Mouse (Mus musculus) thymus, postnatal 4 days (tissue): ENCODE data around the gene Ece1.
A peak's percentile ranks its signal among the peaks of the same experiment; 100 is the strongest.

Experiments used
- DNase-seq: peaks from one replicate; pipeline ENCODE4 v3.0.0; 2021

The Ece1 gene

GRCm38 (mm10) chr4:137887337-137887992, 25.4 kb downstream of the Ece1 start:
- DNase-seq: no peak

- no peak for DNase-seq
Measured at GRCm38 (mm10) chr4:137887993-137888388, 26.0 kb downstream of the Ece1 start.

- DNase-seq: peak; percentile 68
Measured at GRCm38 (mm10) chr4:137890596-137890995, 28.6 kb downstream of the Ece1 start.

- no peak for DNase-seq
Measured at GRCm38 (mm10) chr4:137891553-137892145, 29.6 kb downstream of the Ece1 start.

- no peak for DNase-seq
Measured at GRCm38 (mm10) chr4:137892713-137893242, 30.7 kb downstream of the Ece1 start.

- no peak for DNase-seq
Measured at GRCm38 (mm10) chr4:137896612-137897297, 34.7 kb downstream of the Ece1 start.

GRCm38 (mm10) chr4:137897298-137897612, 35.2 kb downstream of the Ece1 start:
- DNase-seq: no peak

- no peak for DNase-seq
Measured at GRCm38 (mm10) chr4:137898490-137898889, 36.5 kb downstream of the Ece1 start.

- DNase-seq: no peak
Measured at GRCm38 (mm10) chr4:137902268-137902667, 40.2 kb downstream of the Ece1 start.

- DNase-seq: no peak
Measured at GRCm38 (mm10) chr4:137902873-137903272, 40.8 kb downstream of the Ece1 start.

- DNase-seq: no peak
Measured at GRCm38 (mm10) chr4:137904956-137905551, 43.0 kb downstream of the Ece1 start.

GRCm38 (mm10) chr4:137907979-137908378, 45.9 kb downstream of the Ece1 start:
- DNase-seq: no peak

GRCm38 (mm10) chr4:137908489-137908888, 46.5 kb downstream of the Ece1 start:
- DNase-seq: no peak

GRCm38 (mm10) chr4:137908915-137909314, 46.9 kb downstream of the Ece1 start:
- no peak for DNase-seq

- no peak for DNase-seq
Measured at GRCm38 (mm10) chr4:137909471-137909870, 47.4 kb downstream of the Ece1 start.

- DNase-seq: no peak
Measured at GRCm38 (mm10) chr4:137910382-137911009, 48.5 kb downstream of the Ece1 start.

- no peak for DNase-seq
Measured at GRCm38 (mm10) chr4:137911657-137912056, 49.6 kb downstream of the Ece1 start.

- DNase-seq: no peak
Measured at GRCm38 (mm10) chr4:137912768-137913305, 50.8 kb downstream of the Ece1 start.

GRCm38 (mm10) chr4:137913321-137914057, 51.5 kb downstream of the Ece1 start:
- peak; percentile 85 for DNase-seq

- no peak for DNase-seq
Measured at GRCm38 (mm10) chr4:137917591-137917990, 55.6 kb downstream of the Ece1 start.

GRCm38 (mm10) chr4:137918559-137918958, 56.5 kb downstream of the Ece1 start:
- DNase-seq: no peak

- DNase-seq: no peak
Measured at GRCm38 (mm10) chr4:137919116-137919515, 57.1 kb downstream of the Ece1 start.
